Mouse (Mus musculus) spleen, embryonic (tissue): ENCODE measurements around the gene Rnf167.

Source experiments
- CTCF ChIA-PET: fragments of 350-600 bp; sonication (Branson Sonifier 250); formaldehyde crosslinking; loops from one replicate; lab custom pipeline; 2022; lab: Charles Lee

Rnf167 gene

DNA sequence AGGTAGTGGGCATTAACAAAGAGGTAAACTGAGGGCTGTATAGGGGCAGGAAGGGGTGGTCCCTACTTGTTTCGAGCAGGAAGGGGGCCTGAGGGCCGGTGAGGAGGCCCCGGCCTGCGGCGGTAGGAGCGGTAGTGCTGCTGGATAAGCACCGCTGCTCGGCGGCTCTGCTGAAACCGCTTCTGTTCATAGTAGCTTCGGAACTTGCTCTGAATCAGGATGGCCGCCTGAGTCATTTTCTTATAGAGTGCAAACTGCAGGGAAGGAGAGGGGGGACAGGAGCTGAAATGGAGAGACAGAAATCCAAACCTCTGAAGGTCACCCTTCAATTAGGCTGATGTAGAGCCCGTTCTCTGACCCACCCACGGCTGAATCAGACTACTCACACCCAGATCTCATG, 23.4 kb downstream of the Rnf167 start:
- CTCF ChIA-PET: interaction anchor here (0.7 to 0.9 kb wide), 2 partner anchors 15 to 20 kb away, joined by 3 read pairs; no protein-coding TSS in a partner anchor

DNA sequence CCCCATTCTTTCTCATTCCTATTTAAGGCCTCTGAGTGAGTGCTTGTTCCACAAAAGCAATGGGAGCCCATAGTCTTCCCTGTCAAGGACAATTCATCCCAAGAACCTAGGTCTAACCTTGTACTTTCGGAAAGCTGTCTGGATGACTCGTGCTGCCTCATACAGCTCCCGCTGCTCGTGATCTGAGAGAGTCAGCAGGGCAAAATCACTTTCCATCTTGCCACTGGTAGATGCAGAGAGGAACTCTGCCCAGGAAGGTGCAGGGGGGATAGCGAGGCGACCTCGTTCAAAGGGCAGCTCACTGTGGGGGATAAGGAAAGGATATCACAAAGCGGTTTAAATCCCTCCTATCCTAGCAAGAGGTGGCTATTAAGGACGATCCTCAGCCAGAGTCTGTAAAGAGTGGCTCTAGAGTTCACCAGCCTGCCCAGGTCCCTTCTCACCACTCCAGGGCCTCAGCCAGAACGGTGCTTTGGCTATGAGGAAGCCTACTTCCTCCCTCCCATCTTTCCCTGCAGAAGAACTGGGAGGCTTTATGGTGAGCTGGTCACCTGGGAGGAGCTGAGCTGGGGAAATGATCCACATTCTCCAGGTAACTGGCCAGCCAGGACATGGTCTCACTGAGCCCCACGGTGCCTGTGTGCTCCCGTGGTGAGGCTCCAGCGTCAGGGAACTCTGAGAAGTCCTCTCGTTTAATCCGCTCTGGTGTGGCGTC, 24.5 kb downstream of the Rnf167 start:
- CTCF ChIA-PET: interaction anchor here (0.6 to 0.9 kb wide), 3 partner anchors 19 to 193 kb away, joined by 3 to 6 read pairs (median 3); no protein-coding TSS in a partner anchor

DNA sequence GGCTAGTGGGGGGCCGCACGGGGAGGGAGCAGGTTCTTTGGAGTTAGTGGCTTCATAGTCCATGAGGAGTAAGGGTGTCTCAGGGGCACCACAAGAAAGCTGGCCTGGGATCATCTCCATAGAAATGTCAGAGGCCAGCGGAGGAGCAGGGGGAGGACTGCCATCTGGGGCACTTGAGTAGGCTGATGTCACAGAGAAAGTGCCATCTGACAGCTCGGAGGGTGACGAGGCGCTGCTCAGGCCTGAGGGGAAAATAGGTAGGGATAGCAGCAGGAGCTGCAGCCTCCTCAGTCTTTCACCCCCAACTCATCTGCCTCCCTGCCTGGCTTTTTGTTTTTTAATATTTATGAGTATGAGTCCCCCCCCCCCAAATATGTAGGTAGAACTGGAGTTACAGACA, 27.0 kb downstream of the Rnf167 start:
- CTCF ChIA-PET: no interaction called here

DNA sequence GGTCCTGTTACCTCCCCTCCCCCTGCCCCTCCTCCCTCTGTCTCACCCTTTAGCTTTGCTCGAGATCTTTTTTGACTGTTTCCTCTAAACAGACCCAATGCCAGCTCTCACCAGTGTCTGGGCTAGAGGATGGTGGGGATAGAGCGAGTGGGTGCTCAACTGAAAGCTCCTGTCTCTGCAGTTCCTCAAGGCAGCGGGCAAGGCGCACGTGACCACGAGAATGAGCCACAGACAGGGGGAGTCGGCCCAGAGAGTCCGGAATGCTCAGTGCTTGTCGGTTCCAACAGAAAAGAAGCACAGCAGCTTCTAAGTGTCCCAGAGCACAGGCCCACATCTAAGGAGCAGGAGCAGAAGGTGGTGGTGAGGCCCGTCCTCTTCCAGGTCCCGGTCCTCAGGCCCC, 27.5 kb downstream of the Rnf167 start:
- CTCF ChIA-PET: no interaction called here

DNA sequence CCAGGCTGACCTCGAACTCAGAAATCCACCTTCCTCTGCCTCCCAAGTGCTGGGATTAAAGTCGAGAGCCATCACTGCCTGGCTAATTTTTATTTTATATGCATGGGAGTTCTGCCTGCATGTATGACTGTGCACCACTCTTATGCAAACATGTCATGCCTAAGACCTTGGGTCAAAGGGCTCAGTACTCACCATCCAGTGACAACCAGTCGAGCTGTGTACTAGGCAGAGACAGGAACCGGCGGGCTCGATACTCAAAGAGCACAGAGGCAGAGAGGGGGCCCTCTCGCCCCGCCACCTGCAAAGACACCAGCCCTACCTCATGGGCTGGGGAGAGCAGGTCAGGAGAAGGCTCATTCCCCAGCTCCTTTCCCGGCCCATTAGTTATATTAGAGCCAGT, 31.1 kb downstream of the Rnf167 start:
- CTCF ChIA-PET: no interaction called here

DNA sequence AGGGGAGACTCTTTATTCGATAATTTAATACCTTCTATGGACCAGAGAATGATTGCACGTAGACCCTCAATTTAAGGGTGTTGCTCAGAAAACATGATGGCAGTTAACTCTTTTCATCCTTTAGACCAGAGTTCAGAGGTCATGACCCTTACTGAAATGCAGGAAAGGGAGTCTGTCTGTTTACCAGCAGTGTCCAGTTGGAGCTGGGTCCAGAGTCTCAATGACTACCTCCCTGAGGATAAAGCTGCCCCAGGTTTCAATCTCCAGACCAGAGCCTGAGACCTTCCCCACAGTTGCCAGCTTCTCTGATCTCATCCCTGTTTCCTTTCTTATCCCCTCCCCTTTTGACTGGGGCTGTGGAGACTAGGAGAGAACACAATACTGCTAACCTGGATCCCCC, 31.5 kb downstream of the Rnf167 start:
- CTCF ChIA-PET: no interaction called here

DNA sequence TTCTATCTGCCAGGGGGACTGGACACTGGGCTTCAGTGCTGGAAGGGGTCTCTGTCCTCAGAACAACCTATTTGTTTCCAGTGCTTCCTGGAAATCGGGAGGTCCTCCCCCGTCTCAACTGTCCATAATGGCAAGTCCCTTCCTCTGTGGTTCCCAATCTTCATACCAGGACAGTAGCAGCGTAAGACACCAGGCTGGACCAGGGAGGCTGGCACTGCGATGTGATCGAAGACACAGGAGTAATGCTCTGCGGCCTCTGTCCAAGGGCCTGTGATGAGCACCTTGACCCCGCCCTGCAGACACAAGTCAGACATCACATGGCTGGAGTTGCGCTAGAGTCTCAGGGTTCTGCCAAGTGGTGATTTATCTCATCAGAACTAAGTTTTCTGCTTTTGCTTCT, 32.3 kb downstream of the Rnf167 start:
- CTCF ChIA-PET: interaction anchor here (0.6 kb wide), 1 partner anchor 86 kb away, joined by 4 read pairs; no protein-coding TSS in a partner anchor

DNA sequence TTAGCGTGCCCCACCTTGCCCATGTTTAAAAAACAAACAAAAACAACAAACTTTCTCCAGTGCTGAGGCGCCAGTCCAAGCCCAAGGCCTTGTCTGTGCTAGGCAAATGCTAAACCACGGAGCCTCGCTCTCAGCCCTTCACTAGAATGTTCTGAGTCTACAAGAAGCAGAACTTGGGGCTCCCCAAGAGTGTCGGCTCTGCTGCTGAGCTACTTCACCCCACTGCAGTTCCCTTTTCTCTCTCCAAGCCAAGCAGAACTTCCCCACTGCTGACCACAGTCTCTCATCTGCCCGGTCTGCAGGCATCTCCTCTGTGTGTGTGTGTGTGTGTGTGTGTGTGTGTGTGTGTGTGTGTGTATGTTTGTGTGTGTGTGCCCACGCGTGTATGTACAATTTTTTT, 32.9 kb downstream of the Rnf167 start:
- CTCF ChIA-PET: interaction anchor here (0.6 to 0.9 kb wide), 5 partner anchors 14 to 1435 kb away, joined by 4 to 25 read pairs (median 5); no protein-coding TSS in a partner anchor

DNA sequence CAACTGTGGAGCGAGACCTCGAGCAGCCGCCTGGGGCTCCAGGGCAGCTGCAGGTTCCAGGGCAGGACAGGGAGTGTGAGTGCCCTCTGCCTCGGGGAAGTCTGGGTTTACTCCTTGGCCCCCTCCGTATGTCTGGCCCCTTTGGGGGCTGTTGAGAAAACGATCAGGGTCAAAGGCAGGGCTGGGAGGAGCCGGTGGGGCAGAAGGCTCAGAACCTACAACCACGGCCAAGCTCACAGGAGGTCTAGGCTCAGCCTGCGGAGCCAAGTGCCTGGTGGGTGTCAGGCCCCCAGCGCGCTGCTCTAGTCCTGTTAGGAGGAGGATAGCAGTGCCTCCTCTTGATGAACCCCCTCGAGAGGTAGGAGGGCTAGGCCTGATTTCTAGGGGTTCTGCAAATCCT, 34.1 kb downstream of the Rnf167 start:
- CTCF ChIA-PET: interaction anchor here (0.9 kb wide), 1 partner anchor 13 kb away, joined by 4 read pairs; no protein-coding TSS in a partner anchor

DNA sequence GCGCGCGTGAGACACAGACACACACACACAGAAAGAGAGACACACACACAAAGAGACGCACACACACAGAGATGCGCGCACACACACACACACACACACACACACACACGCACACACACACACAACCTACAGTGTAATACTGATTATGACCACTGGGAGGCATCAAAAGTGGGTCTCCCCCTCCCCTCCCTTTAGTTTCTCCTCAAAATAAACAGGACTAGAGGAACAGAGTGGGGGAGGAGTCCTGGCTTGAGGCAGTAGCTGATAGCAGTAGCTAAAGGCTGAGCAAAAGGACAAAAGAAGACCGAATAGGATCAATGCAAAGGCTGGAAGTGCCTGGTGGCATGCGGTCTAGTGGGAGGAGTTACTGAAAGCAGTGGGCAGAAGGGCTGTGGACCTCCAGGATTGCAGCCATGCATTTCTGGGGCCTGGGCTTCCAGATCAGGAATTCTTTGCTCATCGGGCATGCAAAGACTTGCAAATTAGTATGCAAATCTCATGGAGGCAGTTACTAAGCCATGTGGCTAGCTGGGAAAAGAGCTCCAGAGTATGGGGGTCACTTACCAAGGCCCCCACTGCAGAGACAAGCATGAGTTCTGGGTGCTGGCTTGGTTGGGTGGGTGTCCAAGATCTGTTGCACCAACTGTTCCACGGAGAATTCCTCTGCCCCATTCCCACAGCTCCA, 35.0 kb downstream of the Rnf167 start:
- CTCF ChIA-PET: interaction anchor here (0.6 kb wide), 1 partner anchor 16 kb away, joined by 4 read pairs; no protein-coding TSS in a partner anchor

DNA sequence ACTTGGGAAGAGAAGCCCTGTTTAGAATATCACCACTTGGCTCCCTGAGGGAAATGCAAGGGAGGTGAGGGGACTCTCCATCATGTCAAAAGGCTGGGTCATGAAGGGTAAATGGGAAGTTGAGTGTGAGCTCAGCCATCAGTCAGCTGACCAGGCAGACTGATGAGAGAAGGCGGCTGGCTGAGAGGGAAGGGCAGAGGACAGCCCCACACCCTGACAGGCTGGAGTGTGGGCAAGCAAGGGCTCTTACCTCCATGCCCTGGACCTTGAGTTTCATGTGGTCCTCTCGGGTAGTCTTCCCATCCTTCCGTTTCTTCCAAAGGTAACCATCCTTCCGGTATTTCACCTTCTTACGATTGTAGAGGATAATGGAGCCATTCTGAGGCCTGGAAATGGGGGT, 36.6 kb downstream of the Rnf167 start:
- CTCF ChIA-PET: interaction anchor here (0.5 kb wide), 1 partner anchor 50 kb away, joined by 3 read pairs; no protein-coding TSS in a partner anchor

DNA sequence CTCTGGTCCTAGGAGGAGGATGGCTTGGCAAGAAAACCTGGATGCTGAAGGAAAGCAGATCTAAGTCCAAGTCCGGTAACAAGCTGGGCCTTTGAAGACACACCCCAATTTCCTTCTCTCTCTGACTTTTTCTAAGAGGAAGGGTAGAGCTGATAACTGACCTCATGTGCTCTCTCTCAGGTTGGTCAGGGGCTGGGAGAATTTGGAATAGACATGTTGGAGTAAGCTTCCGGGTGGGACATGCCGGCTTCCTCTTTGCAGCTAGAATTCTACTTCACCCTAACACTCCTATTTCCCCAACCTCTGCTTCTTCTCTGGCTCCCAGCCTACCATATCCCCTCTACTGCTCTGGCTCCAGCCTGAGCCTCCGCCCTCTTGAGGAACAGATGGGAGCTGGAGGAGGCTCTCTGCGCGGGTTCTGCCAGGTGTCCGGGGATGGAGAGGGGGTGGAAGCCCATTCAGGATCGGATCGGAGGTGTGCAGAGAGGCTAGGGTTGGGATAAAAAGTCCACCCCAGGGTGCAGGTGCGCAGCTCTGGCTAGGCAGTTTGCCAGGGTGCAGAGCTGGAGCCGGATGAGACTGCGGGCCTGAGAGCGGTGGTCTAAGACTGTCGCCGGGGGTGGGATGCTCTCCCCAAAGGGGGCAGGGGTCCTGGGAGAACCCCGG, 40.0 kb downstream of the Rnf167 start:
- CTCF ChIA-PET: interaction anchor here (0.6 kb wide), 1 partner anchor 19 kb away, joined by 3 read pairs; no protein-coding TSS in a partner anchor

DNA sequence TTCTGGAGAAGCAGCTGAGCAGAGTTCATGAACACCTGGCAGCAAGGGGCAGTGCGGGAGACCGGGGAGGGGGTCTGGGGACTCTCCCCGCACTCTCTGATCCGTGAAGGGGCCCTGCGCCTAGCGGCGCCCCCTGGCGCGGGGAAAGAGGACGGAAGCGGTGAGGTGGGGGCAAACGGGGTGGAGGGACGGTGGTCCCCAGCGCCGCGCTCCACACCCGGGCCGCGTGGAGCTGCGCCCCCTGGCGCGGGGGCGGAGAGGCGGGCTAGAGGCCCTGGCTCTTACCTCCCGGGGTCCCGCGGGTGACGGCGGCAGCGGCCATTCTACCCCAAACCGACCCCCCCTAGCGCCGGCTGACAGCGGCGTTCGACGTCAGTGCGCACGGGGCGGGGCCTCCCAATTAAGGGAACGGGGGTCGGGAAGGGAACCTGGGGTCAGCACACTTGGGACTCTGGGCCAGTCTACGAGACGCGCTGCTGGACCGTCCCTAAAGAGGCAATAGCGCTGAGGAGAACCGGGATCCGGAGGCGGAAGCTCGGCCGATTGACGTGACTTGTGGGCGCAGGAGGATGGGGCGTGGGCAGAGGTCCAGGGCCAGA, 40.7 kb downstream of the Rnf167 start, which contains the start of gene Camta2:
Gene Camta2 (minus strand): TSS at position 505 of the 599 bp plus-strand sequence.
- CTCF ChIA-PET: interaction anchor here (0.6 kb wide), 1 partner anchor 19 kb away, joined by 3 read pairs; no protein-coding TSS in a partner anchor

DNA sequence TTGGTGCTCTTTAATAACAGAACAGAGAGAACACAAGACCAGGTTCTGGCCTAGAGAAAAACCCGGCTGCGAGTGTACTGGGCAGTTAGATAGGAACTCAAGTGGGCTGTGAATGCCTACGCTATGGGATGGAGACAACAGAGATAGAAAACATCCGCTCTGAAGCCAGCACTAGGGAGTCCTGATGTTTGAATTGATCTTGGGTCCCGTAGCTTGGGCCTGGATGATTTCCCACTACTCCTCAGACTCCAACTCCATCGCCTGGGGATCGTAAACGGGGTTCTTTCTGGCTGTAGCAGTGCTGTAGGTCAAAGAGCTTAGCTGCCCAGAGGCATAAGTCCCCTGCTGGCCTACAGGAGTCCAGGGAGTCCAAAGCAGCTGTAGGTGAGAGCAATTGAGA, 41.3 kb downstream of the Rnf167 start:
- CTCF ChIA-PET: no interaction called here

DNA sequence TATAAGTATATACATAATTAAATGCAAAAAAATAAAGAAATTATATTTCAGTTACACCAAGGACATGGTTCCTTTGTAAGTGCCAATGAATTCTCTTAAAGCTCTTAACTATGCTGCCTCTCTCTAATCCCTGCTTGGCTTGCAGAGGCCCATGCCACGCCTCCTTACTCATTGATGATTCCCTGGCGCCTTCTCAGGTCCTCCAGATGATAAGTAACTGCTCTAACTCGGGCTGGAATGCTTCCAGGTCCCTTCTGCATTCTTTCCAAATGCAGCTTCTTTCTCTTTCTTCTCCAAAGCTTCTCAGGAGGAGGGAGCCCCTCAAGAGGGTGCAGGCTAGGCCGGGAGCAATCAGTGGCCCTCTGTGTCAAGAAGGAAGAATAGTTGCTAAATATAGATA, 42.5 kb downstream of the Rnf167 start:
- CTCF ChIA-PET: no interaction called here

DNA sequence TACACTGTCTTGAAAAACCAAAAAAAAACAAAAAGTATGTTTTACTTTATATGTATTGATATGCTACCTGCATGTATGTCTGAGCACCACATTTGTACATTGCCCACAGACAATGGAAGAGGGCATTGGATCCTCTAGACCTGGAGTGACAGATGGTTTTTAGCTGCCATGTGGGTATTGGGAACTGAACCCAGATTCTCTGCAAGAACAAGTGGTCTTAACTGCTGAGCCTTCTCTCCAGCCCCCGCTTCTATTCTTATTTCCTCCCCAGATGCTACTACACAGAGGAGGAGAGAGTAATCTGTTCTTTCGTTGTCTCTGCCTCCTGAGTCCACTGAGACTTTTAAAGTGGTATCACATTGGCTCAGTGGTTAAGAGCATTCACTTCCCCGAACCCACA, 46.5 kb downstream of the Rnf167 start:
- CTCF ChIA-PET: interaction anchor here (1.9 kb wide), 1 partner anchor 13 kb away, joined by 4 read pairs; no protein-coding TSS in a partner anchor

DNA sequence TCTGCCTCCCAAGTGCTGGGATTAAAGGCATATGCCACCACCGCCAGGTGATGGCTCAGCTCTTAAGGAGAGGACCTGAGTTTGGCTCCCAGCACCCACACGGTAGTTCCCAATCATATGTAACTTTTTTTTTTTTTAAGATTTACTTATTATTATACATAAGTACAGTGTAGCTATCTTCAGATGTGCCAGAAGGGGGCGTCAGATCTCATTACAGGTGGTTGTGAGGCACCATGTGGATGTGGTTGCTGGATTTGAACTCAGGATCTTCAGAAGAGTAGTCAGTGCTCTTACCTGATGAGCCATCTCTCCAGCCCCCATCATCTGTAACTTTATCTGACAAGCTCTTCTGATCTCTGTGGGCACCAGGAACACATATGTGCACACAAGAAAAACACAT, 50.3 kb downstream of the Rnf167 start:
- CTCF ChIA-PET: interaction anchor here (0.6 kb wide), 1 partner anchor 59 kb away, joined by 3 read pairs; no protein-coding TSS in a partner anchor

DNA sequence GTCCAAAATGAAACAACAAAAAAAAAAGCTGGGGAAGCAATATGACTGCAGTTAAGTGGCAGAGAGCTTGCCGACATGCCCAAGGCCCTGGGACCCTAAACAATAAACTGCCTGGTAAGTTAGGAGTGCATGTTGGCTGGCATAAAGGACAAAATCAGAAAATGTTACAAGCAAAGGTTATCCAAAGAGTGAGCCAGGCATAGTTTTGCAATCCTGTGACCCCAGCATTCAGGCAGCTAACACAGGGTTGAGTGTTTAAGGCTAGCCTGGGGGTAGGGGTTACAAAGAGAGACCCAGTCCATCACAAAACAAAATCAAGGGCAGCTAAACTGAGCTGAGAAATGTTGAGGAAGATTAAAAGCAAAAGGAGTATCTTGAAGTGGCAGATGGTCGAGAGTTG, 52.0 kb downstream of the Rnf167 start:
- CTCF ChIA-PET: interaction anchor here (0.6 to 1.0 kb wide), 2 partner anchors 32 to 78 kb away, joined by 3 to 4 read pairs; no protein-coding TSS in a partner anchor

DNA sequence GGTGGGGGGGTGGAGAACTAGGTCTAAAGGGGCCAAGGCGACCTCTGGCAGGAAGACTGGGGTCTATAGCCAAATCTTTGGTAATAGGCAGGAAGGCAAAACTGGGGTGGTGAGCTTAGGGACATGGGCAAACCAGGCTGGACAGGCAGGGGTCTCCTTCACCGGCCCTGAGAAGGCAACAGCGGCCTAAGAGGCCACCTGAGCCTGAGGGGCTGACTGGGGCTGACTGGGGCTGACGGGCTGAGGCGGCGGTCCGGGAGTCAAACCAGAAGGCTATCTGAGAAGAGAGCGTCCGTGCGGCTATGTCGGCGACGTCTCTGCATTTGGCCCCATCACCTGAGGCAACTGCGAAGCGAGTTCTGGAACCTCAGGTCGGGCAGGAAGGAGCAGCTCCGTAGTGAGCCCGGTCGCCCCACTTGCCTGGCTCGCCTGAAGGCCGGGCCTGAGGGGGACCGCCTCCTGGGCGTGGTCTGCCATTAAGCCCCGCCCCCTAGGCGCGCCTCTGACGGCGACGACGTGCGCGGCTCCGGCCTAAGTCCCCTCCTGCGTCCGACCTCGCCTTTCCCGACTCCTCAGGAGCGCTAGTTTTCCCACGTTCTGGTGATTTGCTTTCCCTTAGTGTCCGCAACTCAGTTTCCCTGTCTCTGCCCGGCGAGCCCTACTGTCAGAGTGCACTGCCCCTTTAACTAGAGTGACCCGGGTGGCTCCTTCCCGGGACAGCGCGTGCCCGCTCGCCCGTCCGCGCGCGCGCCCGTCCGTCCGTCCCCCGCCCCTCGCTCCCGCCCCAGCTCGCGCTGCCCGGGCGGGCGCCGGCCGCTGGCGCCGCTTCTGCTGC, 52.9 kb downstream of the Rnf167 start, which contains the start of the genes Inca1 and Kif1c:
Gene Inca1 (minus strand): TSS at position 434 of the 835 bp plus-strand sequence.
Gene Kif1c (plus strand): TSS at position 827 of the 835 bp plus-strand sequence.
- CTCF ChIA-PET: interaction anchor here (0.6 to 1.0 kb wide), 3 partner anchors 33 to 175 kb away, joined by 3 read pairs; partner anchors contain the start of gene Psmb6

DNA sequence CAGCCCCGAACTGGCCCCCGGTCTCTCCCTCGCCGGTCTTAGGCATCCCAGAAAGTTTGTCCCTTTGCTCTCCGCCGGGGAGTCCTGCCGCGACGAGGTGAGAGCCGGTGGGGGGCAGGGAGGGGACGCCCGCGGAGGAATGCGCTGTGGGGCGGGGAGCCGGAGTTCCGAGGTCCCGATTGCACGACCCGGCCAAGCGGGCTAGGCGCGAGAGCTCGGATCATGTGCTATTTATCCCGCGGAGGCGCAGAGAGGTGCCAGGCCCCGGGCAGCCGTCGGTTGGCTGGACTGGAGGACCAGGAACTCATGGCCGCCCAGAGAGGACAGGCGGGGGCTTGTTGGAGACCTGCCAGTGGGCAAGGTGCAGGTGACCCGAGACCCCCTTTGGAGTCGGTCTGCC, 53.6 kb downstream of the Rnf167 start:
- CTCF ChIA-PET: no interaction called here
